Mouse (Mus musculus) liver, embryonic 15.5 days (tissue): ENCODE data around the gene Ralgapa2. TPM values are rescaled to one million over a fixed set of nuclear protein-coding genes. Genes with fewer than 3 reads are reported as not detected.
A peak's percentile ranks its signal among the peaks of the same experiment; 100 is the strongest.

Experiments used
- ATAC-seq: fragments of 200-750 bp; cut with Nextera tagmentation; 2 replicates; pipeline ENCODE4 v1.8.0; 2017; ENCODE audit warnings: moderate number of reproducible peaks, mild to moderate bottlenecking, moderate library complexity; ENCODE audit not compliant: insufficient read depth
- H3K27ac ChIP-seq: fragments of 300-500 bp; sonication (generic); replicated peaks from 2 replicates; pipeline ENCODE4 v1.5.1; 2015; ENCODE audit warnings: mild to moderate bottlenecking, inconsistent platforms
- H3K27me3 ChIP-seq: fragments of 300-500 bp; sonication (generic); 2 replicates; pipeline ENCODE4 v1.6.1; 2015; ENCODE audit warnings: mild to moderate bottlenecking, inconsistent platforms
- H3K36me3 ChIP-seq: fragments of 300-500 bp; sonication (generic); replicated peaks from 2 replicates; pipeline ENCODE4 v1.6.1; 2015; ENCODE audit warnings: moderate library complexity, mild to moderate bottlenecking, inconsistent platforms
- H3K4me1 ChIP-seq: fragments of 300-500 bp; sonication (generic); replicated peaks from 2 replicates; pipeline ENCODE4 v1.6.1; 2015; ENCODE audit warnings: inconsistent platforms
- H3K4me2 ChIP-seq: fragments of 300-500 bp; sonication (generic); 2 replicates; pipeline ENCODE4 v1.6.1; 2015; ENCODE audit warnings: moderate library complexity, mild to moderate bottlenecking, inconsistent platforms
- H3K4me3 ChIP-seq: fragments of 300-500 bp; sonication (generic); replicated peaks from 2 replicates; pipeline ENCODE4 v1.5.1; 2015; ENCODE audit warnings: mild to moderate bottlenecking, inconsistent platforms
- H3K9ac ChIP-seq: fragments of 300-500 bp; sonication (generic); 2 replicates; pipeline ENCODE4 v1.6.1; 2015; ENCODE audit warnings: moderate library complexity, mild to moderate bottlenecking, inconsistent platforms
- H3K9me3 ChIP-seq: fragments of 300-500 bp; sonication (generic); replicated peaks from 2 replicates; pipeline ENCODE4 v1.6.1; 2016; ENCODE audit warnings: inconsistent platforms
- WGBS: fragments of 180-500 bp; shearing (Covaris S2); methylation state at CpG from one replicate; pipeline ENCODE4 v1.1.7; 2015; ENCODE audit warnings: mixed read lengths; ENCODE audit not compliant: insufficient replicate concordance; 5-methylcytosine and 5-hydroxymethylcytosine counted together
- polyA plus RNA-seq: library from polyadenylated mRNA; unstranded; fragments of >200 nt; fragmentation: Nextera tagmentation; extraction: Ambion mirVana; gene quantifications from 2 replicates; pipeline ENCODE4 v1.2.1, GENCODE M21; 2015

The Ralgapa2 gene
- polyA plus RNA-seq, 1 experiment from 2014 or later: 3.5 TPM

- Histone ChIP-seq H3K36me3 (0 out of 2 replicates have a peak, but pooled peaks cover 3% of the 10 kb centered on the region), H3K9ac (no peak overlapping the region), H3K27me3 (no peaks in the 10 kb centered on the region), H3K27ac (no peak overlapping the region), H3K9me3 (no peaks in the 10 kb centered on the region), H3K4me2 (no peak overlapping the region), H3K4me3 (no peak overlapping the region), H3K4me1 (no peaks in the 10 kb centered on the region)
- 79% methylated on average over 2 of the region's 2 CpGs for WGBS
- no peak for ATAC-seq
Observed at GRCm38 (mm10) chr2:146400738-146401137, 111.4 kb downstream of the Ralgapa2 start.

DNA sequence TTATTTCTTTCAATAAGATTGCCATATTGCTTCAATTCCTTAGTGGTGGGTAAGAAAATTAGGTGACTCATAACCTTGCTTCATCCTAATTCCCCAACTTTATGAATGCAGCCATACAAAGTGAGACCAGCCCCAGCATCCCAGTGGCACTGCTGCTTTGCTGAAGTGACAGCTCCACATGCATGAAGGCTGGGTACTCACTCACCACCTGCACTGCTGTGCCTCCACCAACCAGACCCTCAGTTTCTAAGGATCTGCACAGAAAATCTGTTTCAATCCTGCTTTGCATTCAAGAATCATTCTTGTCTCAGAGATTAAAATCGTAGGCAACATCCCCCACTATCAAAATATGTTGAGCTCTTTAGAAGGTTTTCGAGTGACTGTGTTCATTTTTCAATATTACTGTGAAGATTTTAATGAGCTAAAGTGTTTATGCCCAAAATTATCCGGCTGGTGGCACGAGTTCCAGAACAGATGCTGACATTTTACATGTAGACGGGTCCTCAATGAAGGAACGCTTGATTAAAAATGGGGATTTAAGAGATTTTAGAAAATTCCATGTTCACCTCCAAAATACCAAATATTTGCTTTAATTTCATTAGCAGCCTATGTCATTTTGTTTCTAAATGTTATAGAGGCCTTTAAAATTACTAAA, 113.8 kb downstream of the Ralgapa2 start:
- no peaks in the 10 kb centered on the region for H3K4me1 ChIP-seq
- ATAC-seq: no peak
- no peaks in the 10 kb centered on the region for H3K9me3 ChIP-seq
- WGBS: 72% methylated on average over 6 of the region's 6 CpGs
- no peak overlapping the region for H3K4me2 ChIP-seq
- H3K27me3 ChIP-seq: no peaks in the 10 kb centered on the region
- no peak overlapping the region for H3K27ac ChIP-seq
- no peak overlapping the region for H3K9ac ChIP-seq
- no peak overlapping the region for H3K4me3 ChIP-seq
- no peaks in the 10 kb centered on the region for H3K36me3 ChIP-seq

DNA sequence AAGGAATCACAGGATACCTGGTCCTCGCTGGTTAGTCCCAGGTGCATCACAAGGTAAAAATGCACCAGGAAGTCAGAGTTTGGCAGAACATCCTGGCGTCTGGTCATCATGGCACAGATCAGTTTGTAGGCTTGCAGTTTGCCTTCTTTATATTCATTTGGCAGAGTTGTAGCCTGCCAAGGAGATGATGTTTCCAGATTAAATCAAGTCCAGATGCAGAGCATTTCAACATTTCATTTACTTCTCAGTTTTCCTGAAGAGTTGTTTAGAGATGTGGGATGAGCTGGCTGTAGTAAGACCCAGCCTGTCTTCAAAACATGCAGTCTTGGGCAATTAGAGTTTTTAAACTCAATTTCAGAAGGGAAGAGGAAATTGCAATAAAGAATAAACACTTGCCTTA, 124.9 kb downstream of the Ralgapa2 start:
- no peak overlapping the region for H3K4me3 ChIP-seq
- ATAC-seq: no peak
- no peaks in the 10 kb centered on the region for H3K27me3 ChIP-seq
- H3K4me1 ChIP-seq: no peaks in the 10 kb centered on the region
- H3K36me3 ChIP-seq: no peaks in the 10 kb centered on the region; the same call in 1 of the 2 replicates
- WGBS: 65% methylated on average over 2 of the region's 2 CpGs
- H3K9ac ChIP-seq: no peak overlapping the region
- H3K9me3 ChIP-seq: no peaks in the 10 kb centered on the region
- H3K27ac ChIP-seq: no peak overlapping the region
- H3K4me2 ChIP-seq: no peak overlapping the region

DNA sequence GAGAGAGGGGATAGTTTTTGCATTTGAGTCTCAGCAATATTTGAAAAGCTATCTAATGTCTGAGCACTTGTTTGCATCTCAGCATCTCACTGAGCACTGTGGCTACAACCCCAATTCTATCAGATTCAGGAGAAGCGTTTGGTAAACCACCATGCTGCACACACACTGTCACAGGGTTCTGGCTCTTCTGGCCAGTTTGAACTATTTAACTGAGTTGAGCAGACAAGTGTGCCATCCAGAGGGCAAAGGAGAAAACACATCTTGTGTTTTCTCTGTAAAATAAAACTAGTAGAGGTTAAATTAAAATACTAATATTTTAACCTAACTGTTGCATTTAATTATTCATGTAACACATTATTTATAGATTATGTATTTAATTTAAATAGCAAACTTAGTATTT, 127.6 kb downstream of the Ralgapa2 start:
- 28% methylated on average over 1 of the region's 1 CpGs for WGBS
- Histone ChIP-seq H3K36me3 (no peaks in the 10 kb centered on the region), H3K9ac (no peak overlapping the region), H3K4me2 (no peak overlapping the region), H3K9me3 (no peaks in the 10 kb centered on the region), H3K4me3 (no peak overlapping the region), H3K4me1 (no peaks in the 10 kb centered on the region), H3K27me3 (no peaks in the 10 kb centered on the region), H3K27ac (no peak overlapping the region)
- ATAC-seq: no peak

- Histone ChIP-seq H3K27me3 (no peaks in the 10 kb centered on the region), H3K27ac (no peak overlapping the region), H3K4me3 (no peak overlapping the region), H3K9me3 (no peaks in the 10 kb centered on the region), H3K9ac (no peak overlapping the region), H3K4me2 (no peak overlapping the region), H3K36me3 (no peaks in the 10 kb centered on the region), H3K4me1 (0 out of 2 replicates have a peak, but pooled peaks cover 3% of the 10 kb centered on the region)
- ATAC-seq: peak; percentile 56
- WGBS: 61% methylated on average over 5 of the region's 5 CpGs
Observed at GRCm38 (mm10) chr2:146376293-146376692, 135.9 kb downstream of the Ralgapa2 start.

DNA sequence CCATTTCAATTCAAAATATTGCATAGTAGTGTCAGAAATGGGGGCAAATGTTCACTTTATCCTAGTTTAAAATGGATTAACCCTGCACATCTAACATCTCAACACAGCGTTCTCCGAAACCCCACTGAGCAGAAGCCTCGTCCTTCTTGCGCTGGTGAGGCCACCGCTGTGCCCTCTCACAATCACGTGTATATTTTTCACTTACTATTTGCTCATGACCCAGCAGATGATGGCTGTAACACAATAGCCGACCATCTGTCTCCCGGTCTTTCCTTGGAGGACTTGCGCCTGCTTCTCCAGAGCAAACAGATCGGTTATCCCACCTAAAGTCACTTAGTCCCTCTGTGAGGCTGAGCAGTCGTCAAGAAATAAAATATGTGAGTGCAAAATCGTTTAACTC, 146.0 kb downstream of the Ralgapa2 start:
- H3K36me3 ChIP-seq: no peaks in the 10 kb centered on the region
- H3K9me3 ChIP-seq: no peaks in the 10 kb centered on the region
- H3K27ac ChIP-seq: no peak overlapping the region
- no peak overlapping the region for H3K4me2 ChIP-seq
- H3K4me1 ChIP-seq: no peaks in the 10 kb centered on the region
- no peak overlapping the region for H3K4me3 ChIP-seq
- no peak overlapping the region for H3K9ac ChIP-seq
- no peaks in the 10 kb centered on the region for H3K27me3 ChIP-seq
- ATAC-seq: no peak
- WGBS: 78% methylated on average over 12 of the region's 12 CpGs

DNA sequence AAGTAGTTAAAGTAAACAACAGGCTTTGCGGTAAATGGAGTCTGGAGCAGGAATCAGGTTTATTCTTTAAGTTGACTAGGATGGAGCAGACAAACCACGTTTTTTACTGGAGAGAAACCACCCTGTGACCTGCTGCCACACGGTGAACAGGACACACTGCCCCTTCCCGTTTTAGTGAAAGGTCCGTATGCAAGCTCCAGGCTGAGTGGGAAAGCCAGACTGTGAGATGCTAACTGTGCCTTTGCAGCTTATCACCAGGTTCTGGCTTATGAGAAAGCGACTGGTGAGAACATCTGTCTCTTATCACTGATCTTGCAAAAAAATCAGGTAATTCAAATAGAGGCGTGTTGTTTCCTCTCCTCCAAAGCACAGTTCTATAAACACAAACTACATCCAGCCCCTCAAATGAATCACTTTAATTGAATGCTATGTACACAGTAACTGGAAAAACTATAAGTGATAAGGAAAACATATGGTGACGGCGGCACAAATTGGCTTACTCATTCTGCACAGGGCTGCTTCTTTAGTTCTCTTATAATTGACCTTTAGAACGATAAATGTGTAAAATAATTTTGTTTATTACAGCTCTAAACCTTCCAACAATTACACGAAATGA, 146.7 kb downstream of the Ralgapa2 start:
- no peaks in the 10 kb centered on the region for H3K9me3 ChIP-seq
- no peaks in the 10 kb centered on the region for H3K27me3 ChIP-seq
- H3K4me3 ChIP-seq: no peak overlapping the region
- H3K4me2 ChIP-seq: no peak overlapping the region
- H3K9ac ChIP-seq: no peak overlapping the region
- ATAC-seq: no peak
- no peaks in the 10 kb centered on the region for H3K4me1 ChIP-seq
- H3K36me3 ChIP-seq: no peaks in the 10 kb centered on the region
- H3K27ac ChIP-seq: no peak overlapping the region
- 62% methylated on average over 11 of the region's 11 CpGs for WGBS

- Histone ChIP-seq H3K4me1 (no peaks in the 10 kb centered on the region), H3K36me3 (no peaks in the 10 kb centered on the region), H3K9ac (no peak overlapping the region), H3K27me3 (no peaks in the 10 kb centered on the region), H3K27ac (no peak overlapping the region), H3K9me3 (no peaks in the 10 kb centered on the region), H3K4me2 (no peak overlapping the region), H3K4me3 (no peak overlapping the region)
- ATAC-seq: no peak
- 58% methylated on average over 2 of the region's 2 CpGs for WGBS
Observed at GRCm38 (mm10) chr2:146363483-146363882, 148.7 kb downstream of the Ralgapa2 start.

GRCm38 (mm10) chr2:146362932-146363331, 149.2 kb downstream of the Ralgapa2 start:
- H3K9ac ChIP-seq: no peak overlapping the region
- no peaks in the 10 kb centered on the region for H3K36me3 ChIP-seq
- WGBS: 66% methylated on average over 1 of the region's 1 CpGs
- no peak for ATAC-seq
- no peak overlapping the region for H3K4me3 ChIP-seq
- H3K27me3 ChIP-seq: no peaks in the 10 kb centered on the region
- no peak overlapping the region for H3K27ac ChIP-seq
- no peak overlapping the region for H3K4me2 ChIP-seq
- H3K4me1 ChIP-seq: no peaks in the 10 kb centered on the region
- H3K9me3 ChIP-seq: no peaks in the 10 kb centered on the region

DNA sequence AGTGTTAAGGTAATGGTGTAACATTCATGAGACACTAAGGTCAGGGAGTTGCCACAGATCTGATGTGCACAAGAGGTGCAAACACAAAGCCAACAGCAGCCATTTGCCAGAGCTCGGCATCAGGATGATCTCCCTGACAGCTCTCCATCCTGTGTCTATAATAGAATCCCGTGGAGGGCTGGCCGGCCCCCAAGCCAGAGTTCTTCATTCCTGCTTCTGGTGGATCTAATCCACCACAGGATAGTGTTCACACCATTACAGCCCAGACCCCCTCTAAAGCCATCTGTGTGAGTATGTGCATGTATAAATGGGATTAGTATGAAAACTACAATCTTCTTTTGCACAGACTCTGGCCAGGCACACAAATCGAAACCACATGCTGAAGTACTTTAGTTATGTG, 150.2 kb downstream of the Ralgapa2 start:
- Histone ChIP-seq H3K27ac (no peak overlapping the region), H3K27me3 (no peaks in the 10 kb centered on the region), H3K4me3 (no peak overlapping the region), H3K4me1 (no peaks in the 10 kb centered on the region), H3K36me3 (no peaks in the 10 kb centered on the region), H3K4me2 (no peak overlapping the region), H3K9ac (no peak overlapping the region), H3K9me3 (no peaks in the 10 kb centered on the region)
- WGBS: 80% methylated on average over 4 of the region's 4 CpGs
- no peak for ATAC-seq

GRCm38 (mm10) chr2:146361076-146361475, 151.1 kb downstream of the Ralgapa2 start:
- Histone ChIP-seq H3K27ac (no peak overlapping the region), H3K9ac (no peak overlapping the region), H3K4me1 (no peaks in the 10 kb centered on the region), H3K27me3 (no peaks in the 10 kb centered on the region), H3K36me3 (no peaks in the 10 kb centered on the region), H3K4me3 (no peak overlapping the region), H3K9me3 (no peaks in the 10 kb centered on the region), H3K4me2 (no peak overlapping the region)
- ATAC-seq: no peak
- 81% methylated on average over 3 of the region's 3 CpGs for WGBS

DNA sequence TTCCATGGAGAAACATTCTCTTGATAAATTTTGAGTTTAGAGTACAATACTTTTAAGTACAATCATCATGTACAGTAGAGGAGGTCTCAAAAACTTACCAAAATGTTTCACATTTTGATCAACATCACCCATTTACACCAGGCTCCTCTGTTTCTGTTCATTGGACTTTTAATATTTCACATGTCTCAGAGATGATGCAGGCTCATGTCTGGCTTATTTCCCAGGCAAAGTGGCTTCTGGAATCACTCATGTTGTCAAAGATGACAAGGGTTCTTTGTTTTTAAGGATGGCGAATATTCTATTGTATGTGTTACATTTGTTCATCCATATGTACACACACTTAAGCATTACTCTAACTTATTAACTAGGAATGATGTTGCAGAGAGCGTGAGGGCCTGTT, 152.5 kb downstream of the Ralgapa2 start:
- 70% methylated on average over 2 of the region's 2 CpGs for WGBS
- H3K4me3 ChIP-seq: no peak overlapping the region
- no peak overlapping the region for H3K4me2 ChIP-seq
- H3K27me3 ChIP-seq: no peaks in the 10 kb centered on the region
- H3K4me1 ChIP-seq: no peaks in the 10 kb centered on the region
- ATAC-seq: no peak
- H3K36me3 ChIP-seq: no peaks in the 10 kb centered on the region
- H3K9ac ChIP-seq: no peak overlapping the region
- H3K9me3 ChIP-seq: no peaks in the 10 kb centered on the region
- H3K27ac ChIP-seq: no peak overlapping the region
